Mouse (Mus musculus) lung, postnatal 0 days (tissue): Measurements from ENCODE around the gene Scnn1a.

Experiments
- CTCF ChIP-seq: IDR thresholded peaks from 2 replicates; pipeline ENCODE4 v1.5.1; 2016; ENCODE audit warnings: antibody characterized with exemption, mild to moderate bottlenecking
- EP300 ChIP-seq: IDR thresholded peaks from 2 replicates; pipeline ENCODE4 v1.6.1; 2016; ENCODE audit warnings: antibody characterized with exemption, mild to moderate bottlenecking, control low read depth

GRCm38 (mm10) chr6:125314746-125315145, 5.7 kb upstream of the Scnn1a start:
- no peak for TF ChIP-seq CTCF
- TF ChIP-seq EP300: no peak
